Mouse (Mus musculus) forebrain, postnatal 0 days (tissue): ENCODE measurements around the gene Enpep. TPM values are rescaled to one million over a fixed set of nuclear protein-coding genes. Genes with fewer than 3 reads are reported as not detected.

Source experiments
- ATAC-seq: fragments of 200-750 bp; cut with Nextera tagmentation; 2 replicates; pipeline ENCODE4 v1.8.0; 2017; ENCODE audit warnings: mild to moderate bottlenecking, moderate library complexity
- DNase-seq: peaks from one replicate; pipeline ENCODE4 v3.0.0-alpha.2; 2015
- H3K27ac ChIP-seq: fragments of 300-500 bp; sonication (generic); 2 replicates; pipeline ENCODE4 v1.5.1; 2014; ENCODE audit warnings: low read depth, mild to moderate bottlenecking, antibody characterized with exemption, low read length, moderate library complexity, mixed read lengths
- H3K27me3 ChIP-seq: fragments of 300-500 bp; sonication (generic); 2 replicates; pipeline ENCODE4 v1.6.1; 2014; ENCODE audit warnings: mild to moderate bottlenecking, low read length, mixed read lengths; ENCODE audit not compliant: insufficient read depth
- H3K36me3 ChIP-seq: fragments of 300-500 bp; sonication (generic); 2 replicates; pipeline ENCODE4 v1.6.1; 2014; ENCODE audit warnings: mild to moderate bottlenecking, moderate library complexity; ENCODE audit not compliant: insufficient read depth
- H3K4me1 ChIP-seq: fragments of 300-500 bp; sonication (generic); 2 replicates; pipeline ENCODE4 v1.6.1; 2014; ENCODE audit warnings: antibody characterized with exemption; ENCODE audit not compliant: insufficient read depth
- H3K4me2 ChIP-seq: fragments of 300-500 bp; sonication (generic); 2 replicates; pipeline ENCODE4 v1.6.1; 2014; ENCODE audit warnings: low read depth, mild to moderate bottlenecking, moderate library complexity
- H3K4me3 ChIP-seq: fragments of 300-500 bp; sonication (generic); 2 replicates; pipeline ENCODE4 v1.5.1; 2014; ENCODE audit warnings: low read depth, low read length, mixed read lengths
- H3K9ac ChIP-seq: fragments of 300-500 bp; sonication (generic); 2 replicates; pipeline ENCODE4 v1.6.1; 2014; ENCODE audit warnings: mild to moderate bottlenecking
- H3K9me3 ChIP-seq: fragments of 300-500 bp; sonication (generic); 2 replicates; pipeline ENCODE4 v1.6.1; 2016; ENCODE audit warnings: low read length
- CTCF ChIP-seq: sonication (generic); IDR thresholded peaks from 2 replicates; pipeline ENCODE4 v1.5.1; 2016; ENCODE audit warnings: antibody characterized with exemption, control low read depth, low read depth
- WGBS: fragments of 180-500 bp; shearing (Covaris S2); extraction: QIAGEN DNeasy Blood & Tissue Kit; methylation state at CpG from one replicate; pipeline ENCODE4 v1.1.7; 2014; 5-methylcytosine and 5-hydroxymethylcytosine counted together
- polyA plus RNA-seq: library from polyadenylated mRNA; unstranded; fragments of >200 nt; fragmentation: Nextera tagmentation; extraction: Ambion mirVana; gene quantifications from 2 replicates; pipeline ENCODE4 v1.2.1, GENCODE M21; 2015
- total RNA-seq: library from RNA; depleted of rRNA; stranded (reverse); fragments of >200 nt; gene quantifications from 2 replicates; pipeline ENCODE4 v1.2.3, GENCODE M21; 2014; rRNA removed

Gene Enpep
- total and polyA plus RNA-seq, 2 experiments from 2014 or later, result 1.5 to 5.7 TPM

DNA sequence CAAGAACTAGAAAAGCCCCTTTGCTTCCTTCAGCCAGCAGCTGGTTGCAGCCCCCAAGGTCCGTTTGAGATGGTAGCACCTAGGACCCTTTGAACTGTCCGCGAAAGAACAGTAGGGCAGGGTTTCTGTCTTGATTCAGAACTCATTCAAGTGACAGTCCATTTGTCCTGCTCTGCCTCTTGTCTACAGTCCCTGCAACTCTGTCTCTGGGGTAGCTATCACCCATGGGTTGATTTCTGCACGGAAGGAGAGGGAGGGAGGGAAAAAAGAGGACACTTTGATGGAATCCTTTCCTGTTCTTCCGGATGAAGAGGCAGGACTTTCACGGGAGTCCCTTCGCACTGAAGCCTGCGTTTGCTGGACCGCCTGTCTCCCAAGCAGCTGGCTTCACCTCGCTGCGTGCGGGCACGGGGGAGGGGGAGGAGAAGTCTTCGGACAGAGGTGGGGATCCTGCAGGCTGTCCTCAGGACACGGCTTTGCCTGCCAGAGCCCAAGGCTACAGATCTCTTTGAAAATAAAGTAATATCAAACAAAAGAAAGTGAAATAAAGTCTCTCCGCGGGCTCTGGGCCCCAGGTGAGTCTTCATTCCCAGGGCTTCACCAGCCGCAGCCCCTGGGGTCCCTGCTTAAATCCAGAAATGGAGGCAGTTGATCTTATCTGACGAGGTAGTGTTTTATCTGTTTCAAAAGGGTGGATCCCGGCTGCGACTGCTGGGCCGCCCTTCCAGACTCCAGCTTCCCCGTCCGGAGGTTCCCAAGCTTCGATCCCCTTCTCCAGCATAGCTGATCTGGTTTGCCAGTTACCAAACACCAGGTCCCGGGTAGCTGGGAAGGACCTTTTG, 108.3 kb downstream of the Enpep start:
- Histone ChIP-seq H3K36me3 (no peaks in the 10 kb centered on the region), H3K27me3 (peaks cover 86% of the 10 kb centered on the region), H3K4me1 (no peaks in the 10 kb centered on the region), H3K4me2 (no peak overlapping the region), H3K27ac (no peak overlapping the region), H3K4me3 (no peak overlapping the region), H3K9me3 (no peaks in the 10 kb centered on the region), H3K9ac (no peak overlapping the region)
- WGBS, result 3% methylated on average over 26 of the region's 26 CpGs
- ATAC-seq (no peak), DNase-seq (no peak)
- TF ChIP-seq CTCF, result no peak

DNA sequence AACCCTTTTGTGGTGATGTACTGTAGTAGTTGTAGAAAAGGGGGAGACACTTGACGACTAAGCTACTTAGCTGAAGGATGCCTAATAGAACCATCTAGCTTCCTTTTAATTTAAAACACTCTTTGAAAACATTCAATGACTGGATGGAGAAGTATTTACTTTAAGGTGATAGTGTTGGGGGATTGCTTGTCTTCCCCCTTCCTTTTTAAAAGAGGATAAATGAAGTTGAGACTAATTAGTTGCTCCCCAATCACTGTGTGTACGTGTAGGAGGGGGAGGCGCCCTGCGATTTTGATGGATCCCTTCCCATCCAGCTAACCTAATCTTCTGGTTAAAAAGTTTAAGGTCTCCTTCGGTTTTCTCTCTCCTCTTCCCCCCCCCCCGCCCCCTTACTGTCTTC, 109.1 kb downstream of the Enpep start:
- no peak overlapping the region for H3K9ac ChIP-seq
- no peak for TF ChIP-seq CTCF
- no peaks in the 10 kb centered on the region for H3K4me1 ChIP-seq
- H3K27me3 ChIP-seq, result peaks cover 86% of the 10 kb centered on the region
- under 1% methylated on average over 6 of the region's 6 CpGs for WGBS
- no peak overlapping the region for H3K4me2 ChIP-seq
- H3K36me3 ChIP-seq, result no peaks in the 10 kb centered on the region
- H3K4me3 ChIP-seq, result no peak overlapping the region
- DNase-seq, result no peak
- ATAC-seq, result no peak
- H3K9me3 ChIP-seq, result no peaks in the 10 kb centered on the region
- no peak overlapping the region for H3K27ac ChIP-seq

DNA sequence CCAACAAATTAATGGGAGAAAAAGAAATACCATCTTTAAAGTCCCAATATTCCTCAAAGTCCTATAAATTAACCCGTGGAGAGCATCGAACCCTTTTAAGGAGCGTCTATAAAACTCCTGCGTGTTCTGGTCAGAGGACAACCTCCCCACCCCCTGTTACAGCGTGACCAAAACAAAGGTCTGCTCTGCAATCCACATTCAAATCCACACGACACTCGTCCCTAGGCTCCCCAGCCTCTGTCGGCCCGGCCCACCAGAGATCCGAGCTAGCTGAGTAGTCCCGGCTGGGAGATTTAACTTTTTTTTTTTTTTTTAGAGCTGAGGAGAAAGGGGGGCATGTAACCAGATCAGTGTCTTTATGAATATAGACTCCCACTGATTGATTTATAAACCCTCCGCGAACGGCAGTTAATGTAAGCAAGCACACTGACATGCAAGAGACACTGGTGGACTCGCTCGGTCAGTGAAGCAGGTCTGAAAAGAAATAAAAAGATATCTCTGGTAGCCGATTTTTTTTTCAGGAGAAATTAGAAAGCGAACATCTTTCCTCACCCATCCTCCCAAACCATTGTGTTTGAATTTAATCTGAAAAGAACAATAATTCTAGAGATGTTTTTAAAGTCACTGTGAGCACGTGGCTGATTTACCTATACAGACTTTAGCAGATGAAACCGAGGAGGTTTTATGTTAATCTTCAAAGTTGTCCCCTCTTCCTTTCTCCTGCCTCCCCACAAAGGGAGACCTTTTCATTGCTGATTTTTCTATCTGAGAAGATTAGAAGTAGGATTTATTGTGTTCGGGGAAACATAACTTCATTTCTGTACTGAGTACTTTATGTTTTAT, 109.9 kb downstream of the Enpep start:
- Histone ChIP-seq H3K27me3 (peaks cover 86% of the 10 kb centered on the region), H3K4me3 (no peak overlapping the region), H3K4me2 (no peak overlapping the region), H3K27ac (no peak overlapping the region), H3K4me1 (no peaks in the 10 kb centered on the region), H3K36me3 (no peaks in the 10 kb centered on the region), H3K9me3 (no peaks in the 10 kb centered on the region), H3K9ac (no peak overlapping the region)
- TF ChIP-seq CTCF, result no peak
- ATAC-seq, result no peak
- DNase-seq, result peak; percentile 17
- WGBS, result 2% methylated on average over 21 of the region's 21 CpGs

DNA sequence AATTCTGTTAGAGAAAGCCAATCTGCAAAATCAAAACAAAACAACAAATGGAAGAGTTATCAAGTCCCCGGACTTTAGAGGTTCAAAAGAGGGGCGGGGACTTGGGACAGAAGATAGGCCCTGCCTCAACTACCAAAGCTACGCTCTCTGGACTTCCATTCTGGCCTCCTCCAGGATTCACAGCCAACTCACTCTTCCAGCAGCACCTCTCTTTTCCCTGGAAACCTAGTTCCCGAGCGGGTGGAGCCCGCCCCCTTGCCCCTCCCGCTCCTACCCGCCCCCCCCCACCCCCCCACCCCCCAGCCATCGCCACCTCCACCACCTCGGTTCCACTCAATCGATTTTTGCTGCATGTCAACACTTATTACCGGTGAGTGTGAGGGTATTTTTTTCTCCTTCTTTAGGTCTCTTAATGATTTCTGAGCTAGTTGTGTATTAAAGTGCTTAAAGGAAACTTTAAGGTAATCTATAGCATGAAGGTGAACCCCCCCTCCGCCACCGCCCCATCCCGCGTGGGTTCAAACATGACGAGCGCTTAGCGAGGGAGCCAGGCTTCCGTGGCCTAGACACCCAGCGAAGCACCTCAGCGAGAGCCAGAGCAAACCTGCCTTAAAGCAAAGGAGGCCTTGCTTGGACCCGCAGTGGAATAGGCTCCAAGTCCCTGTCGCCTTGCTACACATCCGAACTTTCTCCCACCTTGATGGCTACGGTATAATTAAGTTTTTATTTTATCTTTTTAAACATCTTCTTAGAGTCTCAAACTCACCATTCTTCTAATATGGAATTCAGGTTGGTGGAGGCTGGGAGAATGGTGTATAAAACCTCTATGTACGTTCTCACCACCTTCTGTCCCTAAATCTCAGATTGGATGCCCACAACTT, 110.9 kb downstream of the Enpep start:
- DNase-seq (no peak), ATAC-seq (no peak)
- H3K27me3 ChIP-seq, result peaks cover 78% of the 10 kb centered on the region
- no peak for TF ChIP-seq CTCF
- H3K4me1 ChIP-seq, result no peaks in the 10 kb centered on the region
- H3K4me2 ChIP-seq, result no peak overlapping the region
- H3K36me3 ChIP-seq, result no peaks in the 10 kb centered on the region
- H3K4me3 ChIP-seq, result no peak overlapping the region
- no peak overlapping the region for H3K27ac ChIP-seq
- no peak overlapping the region for H3K9ac ChIP-seq
- 5% methylated on average over 26 of the region's 27 CpGs for WGBS
- no peaks in the 10 kb centered on the region for H3K9me3 ChIP-seq

DNA sequence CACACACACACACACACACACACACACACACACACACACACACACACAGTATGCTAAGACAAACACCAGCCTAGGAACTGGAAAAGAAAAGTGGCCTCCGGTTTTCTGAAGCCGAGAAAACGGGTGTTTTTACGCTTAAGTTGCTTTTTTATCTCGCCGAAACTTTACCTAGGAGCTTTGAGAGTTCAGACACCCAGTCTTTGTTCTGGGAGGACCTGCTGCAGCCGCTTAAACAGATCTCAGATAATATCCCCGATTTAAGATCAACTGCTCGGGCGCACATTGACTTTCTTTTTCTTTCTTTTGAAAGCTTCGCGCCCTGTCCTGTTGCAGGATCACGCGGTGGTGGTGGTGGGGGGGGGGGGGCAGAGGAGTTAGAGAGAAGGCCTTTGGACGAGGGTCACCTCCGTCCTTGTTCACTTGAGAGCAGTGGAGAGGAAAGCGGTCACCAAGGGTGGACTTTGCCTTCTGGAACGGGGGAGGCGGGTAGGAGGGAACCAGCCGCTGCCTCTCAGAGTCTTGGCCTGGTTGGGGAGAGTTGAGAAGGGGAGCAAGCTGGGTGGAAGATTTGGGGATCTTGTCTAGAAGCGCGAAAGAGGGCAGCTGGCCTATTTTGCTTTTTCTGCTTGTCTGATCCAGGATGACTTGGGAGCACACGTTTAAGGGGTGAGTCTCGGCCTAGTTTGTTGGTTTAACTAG, 111.7 kb downstream of the Enpep start:
- no peak for ATAC-seq
- H3K4me3 ChIP-seq, result no peak overlapping the region
- no peak overlapping the region for H3K9ac ChIP-seq
- H3K27ac ChIP-seq, result no peak overlapping the region
- 3% methylated on average over 24 of the region's 24 CpGs for WGBS
- TF ChIP-seq CTCF, result no peak
- no peak overlapping the region for H3K4me2 ChIP-seq
- H3K27me3 ChIP-seq, result peaks cover 74% of the 10 kb centered on the region
- H3K36me3 ChIP-seq, result no peaks in the 10 kb centered on the region
- no peaks in the 10 kb centered on the region for H3K9me3 ChIP-seq
- peak; percentile 28 for DNase-seq
- no peaks in the 10 kb centered on the region for H3K4me1 ChIP-seq

DNA sequence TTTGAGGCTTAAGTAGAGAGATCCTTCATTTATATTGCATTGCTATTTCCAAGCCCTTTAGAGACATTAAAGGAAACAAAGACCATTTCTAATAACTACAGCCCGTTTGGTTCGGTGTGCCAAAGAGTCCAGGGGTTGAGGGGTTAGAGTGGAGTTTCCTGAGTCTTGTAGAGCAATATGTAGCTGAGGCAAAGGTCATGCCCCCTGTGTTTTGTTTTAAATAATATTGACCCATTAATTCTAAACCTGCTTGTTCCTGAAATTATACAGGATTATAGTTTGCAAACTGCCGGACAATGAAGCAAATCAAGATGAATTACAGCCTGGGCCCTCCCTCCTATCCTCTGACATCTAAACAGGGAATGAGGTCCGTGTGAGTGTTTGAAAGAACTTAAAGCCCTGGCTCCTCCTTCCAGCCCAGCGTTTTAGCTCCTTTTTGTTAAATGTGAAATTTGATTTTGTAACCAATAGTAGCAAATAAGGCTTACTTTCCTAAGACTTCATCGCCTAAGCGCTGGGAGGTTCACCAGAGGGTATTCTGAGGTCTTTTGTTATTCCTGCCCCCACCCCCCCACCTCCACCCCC, 112.3 kb downstream of the Enpep start:
- WGBS, result 5% methylated on average over 7 of the region's 7 CpGs
- Histone ChIP-seq H3K27me3 (peaks cover 70% of the 10 kb centered on the region), H3K9ac (no peak overlapping the region), H3K4me2 (no peak overlapping the region), H3K36me3 (no peaks in the 10 kb centered on the region), H3K27ac (no peak overlapping the region), H3K4me1 (no peaks in the 10 kb centered on the region), H3K9me3 (no peaks in the 10 kb centered on the region), H3K4me3 (no peak overlapping the region)
- no peak for TF ChIP-seq CTCF
- DNase-seq, result peak; percentile 41
- ATAC-seq, result no peak

Other genes with a start within 250 kb of the Enpep start
- 2.1 and 10.5 TPM in 2 replicates for gene Pitx2, start 132.8 kb downstream of the Enpep start, total RNA-seq
- gene Pitx2, start 132.8 kb downstream of the Enpep start, polyA plus RNA-seq, result 2.5 and 7.2 TPM in 2 replicates
- 46.9 and 51.9 TPM in 2 replicates for gene Elovl6, start 199.6 kb upstream of the Enpep start, total RNA-seq
- gene Elovl6, start 199.6 kb upstream of the Enpep start, polyA plus RNA-seq, result 28.2 and 39.1 TPM in 2 replicates